Mouse (Mus musculus) forelimb bud, embryonic 11.5 days (tissue): ENCODE measurements around the gene Zfp788.
A peak's percentile ranks its signal among the peaks of the same experiment; 100 is the strongest.
"Not testable (repeated sequence)": the region's sequence is repeated elsewhere in the genome, so short reads cannot be mapped to it uniquely, and the experiment has no call there.

Source experiments
- DNase-seq: peaks from one replicate; pipeline ENCODE4 v3.0.0-alpha.2; 2012; ENCODE audit warnings: low read depth, low spot score

Zfp788 gene

GRCm38 (mm10) chr7:41632409-41633220 lies at the start of gene Zfp788:
Zfp788 (plus strand) TSS chr7:41633203.
- peak; percentile 94 for DNase-seq

DNA sequence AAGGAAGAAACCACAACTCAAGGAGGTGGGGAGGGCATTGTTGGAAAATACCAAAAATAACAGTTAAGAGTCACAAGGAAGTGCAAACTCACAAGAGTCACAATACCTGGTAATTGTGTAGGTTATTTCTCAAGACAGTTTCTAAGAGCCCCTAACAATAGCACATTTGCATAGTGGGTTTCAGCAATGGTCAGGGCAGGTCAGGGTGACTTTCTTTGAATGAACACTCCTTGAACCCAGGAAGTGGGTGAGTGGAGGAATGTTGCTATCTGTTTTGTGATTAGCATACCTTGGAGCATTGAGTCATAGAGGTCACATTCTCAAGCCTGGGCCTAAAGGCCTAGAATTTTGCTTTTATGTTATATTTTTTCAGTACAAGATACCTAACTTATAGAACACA lies 45.2 kb upstream of the Zfp788 start:
- not testable (repeated sequence) for DNase-seq

DNA sequence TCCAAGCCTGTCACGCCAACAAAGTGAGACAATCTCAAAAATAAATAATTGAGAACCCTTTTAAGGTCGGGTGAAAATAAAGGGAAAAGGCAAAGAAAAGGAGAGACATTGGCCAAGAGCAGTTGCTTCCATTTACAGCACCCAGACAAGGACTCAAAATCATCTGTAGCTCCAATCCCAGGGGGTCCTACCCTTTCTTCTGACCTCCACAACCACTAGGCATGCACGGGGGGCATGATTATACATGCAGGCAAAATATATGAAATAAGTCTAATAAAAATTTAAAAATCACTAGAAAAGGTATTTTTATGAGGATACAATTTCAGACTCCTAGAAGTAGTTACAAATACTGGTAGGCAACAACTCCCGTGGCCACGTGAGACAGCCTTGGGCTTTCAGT lies 34.4 kb upstream of the Zfp788 start:
- DNase-seq: no peak

DNA sequence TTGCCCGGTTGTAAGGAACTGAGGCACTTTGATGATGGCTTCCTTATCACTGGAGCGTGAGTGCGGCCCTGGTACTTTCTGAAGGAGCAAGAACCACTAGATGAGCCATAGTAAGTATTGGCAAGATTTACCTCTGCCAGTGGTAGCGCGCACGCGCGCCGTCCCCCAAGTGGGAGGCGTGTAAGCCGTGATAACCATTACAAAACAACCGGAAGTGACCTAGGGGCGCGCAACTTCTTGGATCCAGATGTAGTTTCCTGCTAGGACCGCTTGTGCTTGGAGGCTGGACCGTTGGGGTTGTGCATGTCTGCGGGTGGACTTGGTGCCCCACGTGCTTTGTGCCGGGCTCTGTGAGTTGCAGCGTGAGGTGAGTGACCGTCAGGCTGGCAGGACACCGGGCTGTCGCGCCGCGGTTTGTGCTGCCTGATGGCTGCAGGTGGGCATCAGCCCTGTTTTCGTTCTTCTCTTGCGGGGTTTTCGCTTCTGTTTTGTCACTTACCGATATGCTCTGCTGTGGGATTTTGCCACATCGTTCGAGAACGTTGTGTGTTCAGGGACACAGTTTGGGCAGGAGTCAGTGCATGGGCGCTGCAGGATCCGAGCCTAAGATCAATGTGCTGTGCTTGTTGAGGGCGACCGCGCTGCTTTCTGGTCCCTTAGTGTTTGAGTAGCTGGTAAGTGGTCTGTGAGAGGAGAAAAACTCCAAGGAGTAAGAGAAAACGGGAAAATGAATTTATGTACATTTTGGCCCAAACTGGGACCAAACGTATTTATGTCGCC lies 33.8 kb upstream of the Zfp788 start, which contains the start of gene 2610021A01Rik:
2610021A01Rik (plus strand) TSS at position 197 of the 780 bp plus-strand sequence.
- peak; percentile 91 for DNase-seq

DNA sequence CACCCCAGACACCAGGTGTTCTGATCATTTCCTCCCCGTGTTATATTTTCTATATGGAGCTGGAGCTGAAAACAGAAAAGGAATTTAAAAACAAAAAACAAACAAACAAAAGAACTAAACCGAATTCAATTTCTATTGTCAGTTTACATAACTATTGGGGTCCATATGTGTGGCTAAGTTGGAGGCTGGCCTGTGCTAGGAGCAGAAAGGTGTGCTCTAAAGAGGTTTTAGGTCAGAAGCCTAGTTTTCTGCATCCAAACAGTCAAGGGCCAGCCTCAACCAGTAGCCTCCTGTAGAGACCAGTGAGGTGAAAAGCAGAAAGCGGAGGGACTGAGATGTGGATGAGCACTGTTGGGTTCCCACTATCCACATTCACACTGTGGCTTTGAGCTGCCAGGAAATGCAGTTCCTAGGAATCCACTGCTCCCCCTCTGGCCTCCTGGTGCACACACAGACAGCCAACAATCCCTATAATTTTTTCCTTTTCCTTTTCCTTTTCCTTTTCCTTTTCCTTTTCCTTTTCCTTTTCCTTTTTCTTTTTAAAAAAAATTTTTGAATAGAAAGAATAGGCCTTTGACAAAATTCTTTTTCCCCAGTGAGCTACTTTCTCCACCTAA lies 33.0 kb upstream of the Zfp788 start:
- peak; percentile 9 for DNase-seq

DNA sequence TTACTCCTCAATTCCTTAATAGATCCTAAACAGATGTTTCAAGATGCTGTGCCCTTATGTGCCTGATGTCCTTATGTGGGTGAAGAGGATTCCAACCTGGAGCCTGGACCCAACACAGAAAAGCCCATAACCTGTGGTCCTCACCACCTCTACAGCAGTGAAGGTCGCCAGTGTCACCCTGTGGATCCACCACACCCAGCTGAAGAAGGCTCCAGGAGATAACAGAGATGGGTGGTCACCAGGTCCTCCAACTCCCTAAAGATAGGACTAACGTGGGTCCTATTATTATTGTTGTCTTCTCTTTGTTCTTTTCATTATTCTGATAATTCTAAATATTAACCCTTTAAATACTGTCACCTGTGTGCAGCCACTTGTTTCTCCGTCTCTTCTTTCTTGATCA lies 21.3 kb upstream of the Zfp788 start:
- no peak for DNase-seq

DNA sequence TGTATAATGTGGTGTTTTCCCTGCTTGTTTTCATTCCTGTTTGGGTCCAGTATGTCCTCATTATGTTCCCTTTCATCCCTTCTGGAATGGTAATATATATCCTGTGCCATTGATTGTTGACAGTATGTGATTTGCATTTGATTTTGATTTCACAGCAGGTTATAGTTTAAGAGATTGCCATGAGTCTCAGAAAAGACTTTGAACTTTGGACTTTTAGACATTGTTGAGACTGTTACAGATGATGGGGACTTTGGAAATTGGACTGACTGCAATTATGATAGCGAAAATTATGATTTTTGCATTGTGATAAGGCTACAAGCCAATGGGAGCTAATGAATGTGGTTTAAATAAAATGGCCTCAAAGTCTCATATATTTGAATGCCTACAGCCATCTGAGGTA lies 16.8 kb upstream of the Zfp788 start:
- not testable (repeated sequence) for DNase-seq

- peak; percentile 92 for DNase-seq
These were observed 400 bp downstream of the Zfp788 start for GRCm38 (mm10) chr7:41633221-41633984.

GRCm38 (mm10) chr7:41674326-41674725 lies 41.3 kb downstream of the Zfp788 start:
- not testable (repeated sequence) for DNase-seq
